Mouse (Mus musculus) gonadal fat pad, adult 2 months (tissue): ENCODE data around the gene Hdgf. TPM values are rescaled to one million over a fixed set of nuclear protein-coding genes. Genes with fewer than 3 reads are reported as not detected.

Source experiments
- DNase-seq: peaks from one replicate; pipeline ENCODE4 v3.0.0-alpha.2; 2012; ENCODE audit warnings: low read depth
- polyA plus RNA-seq: library from polyadenylated mRNA; depleted of rRNA; stranded (reverse); fragments of >200 nt; gene quantifications from 2 replicates; pipeline ENCODE4 v1.2.3, GENCODE M21; 2012

The Hdgf gene
- polyA plus RNA-seq, 1 experiment: 78.3 TPM

- no peak for DNase-seq
Measured at GRCm38 (mm10) chr3:87909874-87910273, 3.8 kb downstream of the Hdgf start.

DNA sequence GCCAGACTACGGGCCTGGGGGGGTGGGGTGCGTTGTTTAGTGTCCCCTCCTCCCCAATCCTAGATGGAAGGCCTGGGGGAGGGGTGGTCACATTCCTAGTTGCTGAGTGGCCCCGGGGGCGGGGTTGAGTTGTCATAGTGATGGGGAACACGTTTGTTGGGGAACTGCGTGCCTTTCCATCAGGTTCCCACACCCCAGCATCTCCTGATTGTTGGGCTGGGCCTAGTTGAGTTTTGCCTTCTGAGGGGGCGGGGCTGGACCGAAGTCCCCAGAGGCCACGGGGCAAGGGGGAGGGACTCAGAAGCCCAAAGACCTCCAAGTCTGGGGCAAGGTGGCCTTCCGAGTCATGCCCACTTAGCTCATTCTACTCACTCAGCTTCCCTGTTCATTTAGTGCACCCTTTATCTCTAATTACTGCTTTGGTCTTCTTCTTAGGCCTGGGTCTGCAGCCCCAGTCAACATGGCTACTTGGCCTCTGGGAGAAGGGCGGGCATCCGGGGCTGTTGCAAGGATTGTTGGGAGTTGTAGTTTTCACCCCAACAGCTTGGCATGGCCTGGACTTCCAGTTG is 4.5 kb downstream of the Hdgf start:
- no peak for DNase-seq

DNA sequence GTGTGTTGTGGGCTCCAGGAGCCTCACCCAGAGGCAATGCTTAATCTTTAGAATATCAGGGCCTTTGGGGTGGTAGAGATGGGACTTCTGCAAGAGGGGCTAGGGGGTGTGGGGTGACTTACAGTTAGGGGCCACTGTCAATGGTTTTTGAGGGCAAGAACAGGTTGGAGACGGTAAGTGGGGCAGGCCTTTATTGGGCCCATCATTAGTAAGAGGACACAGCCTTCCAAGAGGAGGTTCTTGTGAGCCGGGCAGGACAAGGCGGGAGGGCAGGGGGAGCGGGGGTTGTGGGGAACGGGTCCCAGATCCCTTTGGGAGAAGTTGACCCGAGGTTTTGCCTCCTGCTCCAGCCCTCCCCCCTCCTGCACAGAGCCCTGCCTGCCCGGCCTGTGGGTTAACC is 7.4 kb downstream of the Hdgf start:
- no peak for DNase-seq

- no peak for DNase-seq
Measured at GRCm38 (mm10) chr3:87913891-87914290, 7.8 kb downstream of the Hdgf start.

GRCm38 (mm10) chr3:87916990-87917389 is 10.9 kb downstream of the Hdgf start:
- DNase-seq: no peak

DNA sequence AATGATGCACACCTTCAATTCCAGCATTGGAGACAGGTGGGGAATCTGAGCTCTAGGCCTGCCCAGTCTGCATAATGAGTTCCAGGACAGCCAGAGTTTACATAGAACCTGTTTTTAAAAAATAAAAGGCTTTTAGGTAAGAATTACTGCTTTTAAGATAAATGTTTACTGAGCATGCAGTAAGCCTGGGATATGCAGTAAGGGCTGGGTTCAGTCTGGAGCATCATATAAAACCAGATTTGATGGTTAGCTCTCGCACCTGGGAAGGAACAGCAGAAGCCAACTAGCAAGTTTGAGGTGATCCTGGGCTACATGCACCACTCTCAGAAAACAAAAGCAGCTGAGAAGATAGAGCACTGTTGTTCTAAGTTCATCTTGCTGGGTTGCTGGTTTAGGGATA is 12.4 kb downstream of the Hdgf start:
- no peak for DNase-seq

DNA sequence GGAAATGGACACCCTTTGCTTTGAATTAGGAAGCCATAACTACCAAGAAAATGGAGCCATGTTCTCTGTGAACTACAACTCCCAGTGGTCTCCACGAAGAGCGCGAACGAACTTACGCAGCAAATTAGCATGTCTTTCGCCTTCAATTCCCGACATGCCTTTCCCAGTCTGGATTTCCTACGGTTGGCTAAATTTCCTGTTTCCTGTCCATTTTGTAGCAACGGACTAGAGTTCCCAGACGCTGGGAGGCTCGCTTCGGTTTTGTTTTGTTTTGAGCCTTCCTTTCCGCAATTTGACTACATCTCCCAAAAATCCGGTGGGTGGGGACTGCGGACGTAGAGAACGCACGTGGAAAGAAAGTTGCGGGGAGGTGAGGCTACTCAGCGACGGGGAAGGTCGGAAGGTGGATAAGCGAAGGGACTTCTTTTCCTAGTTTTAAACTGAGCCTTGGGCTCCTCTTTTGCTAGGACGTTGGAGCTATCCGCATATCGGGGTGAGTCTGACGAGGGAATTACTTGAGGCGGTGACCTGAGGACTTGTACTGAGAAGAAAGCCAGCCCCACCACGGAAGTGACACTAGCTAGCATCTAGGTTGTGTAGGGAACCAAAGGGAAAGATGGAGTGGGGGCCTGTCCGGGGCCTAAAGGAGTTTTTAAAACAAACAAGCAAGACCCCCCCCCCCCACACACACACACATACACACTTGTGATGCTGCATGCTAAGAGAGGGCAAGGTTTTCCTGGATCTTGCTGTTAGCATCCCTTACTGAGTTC is 13.4 kb downstream of the Hdgf start, which contains the start of gene Mrpl24:
Mrpl24 (plus strand) TSS at position 171 of the 773 bp plus-strand sequence.
- no peak for DNase-seq

GRCm38 (mm10) chr3:87920270-87920943 is 14.3 kb downstream of the Hdgf start:
- DNase-seq: no peak

DNA sequence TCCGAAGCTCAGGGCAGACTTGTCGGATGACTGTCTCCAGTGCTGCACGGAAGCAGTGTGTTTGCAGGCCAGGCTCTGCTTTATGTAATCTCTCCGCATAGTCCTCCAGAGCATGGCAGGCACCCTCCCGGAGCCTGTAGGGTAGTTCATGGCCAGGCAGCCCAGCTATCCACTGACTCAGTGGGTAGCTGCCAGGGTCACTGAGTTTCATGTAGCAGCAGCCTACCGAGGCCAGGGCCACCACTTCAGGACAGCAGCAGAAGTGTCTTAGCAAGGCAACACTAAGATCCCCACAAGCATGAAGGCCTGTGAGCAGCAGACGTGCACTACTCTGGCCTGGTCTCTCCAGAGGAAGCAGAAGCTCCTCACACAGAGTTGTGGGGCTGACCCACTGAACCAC is 18.9 kb downstream of the Hdgf start:
- DNase-seq: no peak

DNA sequence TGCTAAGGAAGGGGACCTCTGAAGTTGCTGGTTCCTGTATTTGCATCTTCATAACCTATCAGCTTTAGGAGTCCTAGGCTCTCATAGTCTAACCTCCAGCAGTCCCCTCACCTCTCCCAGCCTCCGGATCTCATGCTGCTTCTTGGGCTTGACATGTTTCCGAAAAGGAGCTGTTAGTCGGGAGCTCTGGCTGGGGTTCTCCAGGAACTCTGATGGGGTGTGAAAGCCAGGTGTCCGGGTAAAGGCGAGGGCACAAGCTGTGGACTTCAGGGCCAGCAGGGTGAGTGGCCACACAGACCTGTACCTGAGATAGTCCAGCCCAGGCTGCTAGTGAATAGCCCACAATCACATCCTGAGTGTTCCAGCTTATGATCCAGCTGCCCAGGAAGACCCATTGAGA is 21.3 kb downstream of the Hdgf start:
- no peak for DNase-seq

- no peak for DNase-seq
Measured at GRCm38 (mm10) chr3:87929341-87930077, 23.4 kb downstream of the Hdgf start.

DNA sequence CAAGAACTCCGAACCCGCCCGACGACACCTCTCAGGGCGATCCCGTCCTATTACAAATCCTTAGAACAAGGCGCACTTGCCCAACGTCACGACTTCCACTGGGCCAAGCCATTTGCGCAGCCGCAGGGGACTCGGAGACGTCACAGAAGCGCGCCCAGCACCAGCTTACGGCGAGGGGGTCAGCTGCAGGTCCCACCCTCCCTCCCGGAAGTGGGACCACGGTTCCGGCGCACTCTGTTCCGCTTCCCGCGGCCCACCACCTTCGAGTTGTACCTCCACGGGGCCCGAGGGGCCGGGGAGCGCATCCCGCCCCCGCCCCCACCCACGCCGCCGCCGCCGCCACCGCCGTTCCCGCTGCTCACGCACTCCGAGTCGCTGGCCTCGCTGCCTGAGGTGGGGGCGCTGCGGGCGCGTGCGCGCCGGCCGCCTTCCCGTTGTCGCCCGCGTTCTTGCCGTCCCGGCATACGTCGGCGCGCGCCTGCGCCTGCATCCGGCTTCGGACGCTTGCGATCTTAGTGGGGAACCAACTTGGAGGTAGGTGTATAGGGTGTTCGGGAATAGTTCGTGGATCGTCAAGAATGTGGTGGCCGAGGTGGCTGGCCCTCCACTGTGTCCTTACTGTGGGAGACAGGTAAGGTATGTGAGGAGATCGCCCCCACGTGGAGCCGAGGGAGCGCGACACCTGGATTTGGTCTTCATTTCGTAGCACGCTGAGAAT is 24.1 kb downstream of the Hdgf start, which contains the start of the genes Isg20l2 and Rrnad1:
Isg20l2 (plus strand) TSS at position 237 of the 718 bp plus-strand sequence.
Rrnad1 (minus strand) TSS at position 640 of the 718 bp plus-strand sequence.
- no peak for DNase-seq

DNA sequence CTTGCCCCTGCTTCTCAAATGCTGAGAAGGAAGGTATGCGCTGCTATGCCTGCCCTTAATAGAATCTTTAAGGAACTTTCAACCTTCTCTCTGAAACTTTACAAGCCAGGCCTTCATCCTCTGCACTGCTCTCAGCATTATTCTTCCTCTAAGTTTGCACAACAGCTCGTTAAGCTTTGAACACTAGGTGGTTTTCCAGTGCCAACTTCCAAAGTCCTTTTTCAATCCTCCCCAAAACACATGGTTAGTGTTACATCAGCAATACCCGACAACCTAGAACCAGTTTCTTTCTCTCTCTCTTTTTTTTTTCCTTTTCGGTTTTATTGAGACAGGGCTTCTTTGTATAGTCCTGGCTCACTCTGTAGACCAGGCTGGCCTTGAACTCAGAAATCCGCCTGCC is 27.9 kb downstream of the Hdgf start:
- DNase-seq: no peak

- DNase-seq: no peak
Measured at GRCm38 (mm10) chr3:87934501-87934900, 28.4 kb downstream of the Hdgf start.

- no peak for DNase-seq
Measured at GRCm38 (mm10) chr3:87935201-87935600, 29.1 kb downstream of the Hdgf start.

- no peak for DNase-seq
Measured at GRCm38 (mm10) chr3:87935776-87936175, 29.7 kb downstream of the Hdgf start.

DNA sequence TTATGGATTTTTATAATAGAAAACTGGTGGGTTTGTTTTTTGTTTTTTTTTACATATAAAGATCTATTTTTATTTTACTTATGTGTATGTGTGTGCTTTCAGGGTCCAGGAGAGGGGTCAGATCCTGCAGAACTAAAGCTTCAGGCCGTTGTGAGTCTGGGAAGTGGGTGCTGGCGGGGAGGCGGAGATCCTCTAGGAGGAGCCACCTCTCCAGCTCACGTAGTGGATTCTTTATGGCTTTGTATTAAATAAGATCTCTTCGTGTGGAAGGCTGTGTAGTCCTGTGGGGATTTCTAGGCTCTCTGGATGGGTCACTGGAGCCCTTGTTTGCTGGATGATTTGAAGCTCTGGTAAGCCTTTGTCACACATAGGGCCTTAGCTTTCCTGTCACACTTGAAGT is 34.5 kb downstream of the Hdgf start:
- DNase-seq: no peak

DNA sequence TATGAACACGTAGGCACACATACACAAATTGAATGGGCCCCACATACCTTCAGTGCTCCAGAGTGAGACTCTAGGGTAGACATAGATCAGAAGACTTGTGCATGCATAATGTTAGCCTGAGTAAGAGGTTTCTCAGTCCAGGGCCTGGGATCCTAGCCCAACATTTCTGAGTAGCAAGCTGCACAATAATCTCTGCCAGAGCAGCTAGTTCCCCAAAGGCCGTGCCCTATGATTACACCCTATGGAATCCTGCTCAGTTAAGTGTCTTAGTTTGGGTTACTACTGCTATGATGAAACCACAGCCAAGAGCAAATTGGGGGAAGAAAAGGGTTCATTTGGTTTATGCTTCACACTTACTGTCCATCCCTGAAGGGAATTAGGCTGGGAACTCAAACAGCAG is 36.4 kb downstream of the Hdgf start:
- no peak for DNase-seq

- DNase-seq: no peak
Measured at GRCm38 (mm10) chr3:87943586-87943985, 37.5 kb downstream of the Hdgf start.

DNA sequence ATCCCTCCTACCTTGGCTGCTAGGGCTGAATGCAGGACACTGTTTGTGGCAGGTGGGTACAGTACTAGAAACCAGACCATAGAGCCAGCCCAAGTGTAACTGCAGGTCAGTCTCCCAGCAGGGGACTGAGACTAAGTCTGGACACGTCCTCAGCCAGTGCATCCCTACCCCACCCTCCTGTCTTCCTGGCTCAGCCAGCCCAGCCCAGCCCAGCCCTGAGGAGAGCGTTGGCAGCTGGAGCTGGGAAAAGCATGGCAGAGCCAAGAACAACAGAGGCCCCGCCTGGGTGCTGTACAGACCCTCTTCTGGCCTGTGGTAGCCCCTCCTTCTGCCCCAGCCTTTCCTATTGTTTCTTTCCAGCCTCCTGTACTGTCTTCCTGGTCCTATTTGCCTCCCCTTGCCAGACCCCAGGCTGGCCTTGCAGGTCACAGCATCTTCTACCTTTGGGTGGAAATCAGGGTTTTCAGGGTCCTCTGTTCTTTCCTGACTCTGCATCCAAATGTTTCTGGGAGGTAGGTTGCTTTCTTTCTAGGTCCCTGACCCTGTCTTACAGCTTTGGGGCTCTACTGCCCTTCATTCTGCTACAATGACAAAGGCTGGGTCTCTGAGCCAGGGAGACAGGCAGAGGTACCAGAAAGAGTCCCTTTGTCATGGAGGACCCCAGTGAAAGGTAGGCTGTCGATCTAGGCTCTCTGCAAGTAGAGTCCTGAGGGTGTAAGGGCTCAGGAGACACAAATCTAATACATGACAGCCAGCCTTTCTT is 38.9 kb downstream of the Hdgf start:
- DNase-seq: no peak
